Mouse (Mus musculus) MEL (cell line): ENCODE measurements around the gene Gal3st2b. TPM values are rescaled to one million over a fixed set of nuclear protein-coding genes. Genes with fewer than 3 reads are reported as not detected.
A peak's percentile ranks its signal among the peaks of the same experiment; 100 is the strongest.
"Not testable (repeated sequence)": the region's sequence is repeated elsewhere in the genome, so short reads cannot be mapped to it uniquely, and the experiment has no call there.

Source experiments
- DNase-seq: peaks from one replicate; pipeline ENCODE4 v3.0.0; 2011; ENCODE audit warnings: low read depth, low spot score
- H3K27ac ChIP-seq: 2 replicates; pipeline ENCODE4 v1.5.1; 2012; ENCODE audit warnings: low read depth, mild to moderate bottlenecking, control low read depth, low read length, moderate library complexity; ENCODE audit not compliant: control insufficient read depth
- H3K27me3 ChIP-seq, 2 experiments: fragments of 150-350 bp in 1 of 2; sonication (generic) in 1 of 2; 2 replicates each; pipeline ENCODE4 v1.6.1; 2012; ENCODE audit warnings: low read length in 2 of 2, mild to moderate bottlenecking in 2 of 2, improper control_type of control experiment in 1 of 2, moderate library complexity in 1 of 2; ENCODE audit not compliant: insufficient read depth in 2 of 2, control insufficient read depth in 1 of 2
- H3K36me3 ChIP-seq, 2 experiments: 2 replicates each; pipeline ENCODE4 v1.6.1; 2012 to 2014; ENCODE audit warnings: low read length in 2 of 2, improper control_type of control experiment in 1 of 2, inconsistent platforms in 1 of 2, mild to moderate bottlenecking in 1 of 2; ENCODE audit not compliant: insufficient read depth in 2 of 2, control insufficient read depth in 1 of 2
- H3K4me1 ChIP-seq, 2 experiments: fragments of 150-350 bp in 1 of 2; sonication (generic) in 1 of 2; 2 replicates each; pipeline ENCODE4 v1.6.1; 2012; ENCODE audit warnings: low read length in 2 of 2, improper control_type of control experiment in 1 of 2, mild to moderate bottlenecking in 1 of 2; ENCODE audit not compliant: insufficient read depth in 2 of 2, control insufficient read depth in 1 of 2
- H3K4me3 ChIP-seq, 2 experiments: fragments of 150-350 bp in 1 of 2; sonication (generic) in 1 of 2; 2 replicates each; pipeline ENCODE4 v1.5.1; 2012; ENCODE audit warnings: low read depth in 2 of 2, low read length in 2 of 2, mild to moderate bottlenecking in 2 of 2, moderate library complexity in 2 of 2, control low read depth in 1 of 2, improper control_type of control experiment in 1 of 2; ENCODE audit not compliant: control insufficient read depth in 1 of 2, insufficient read depth in 1 of 2
- H3K79me2 ChIP-seq: 2 replicates; pipeline ENCODE4 v1.6.1; 2012; ENCODE audit warnings: mild to moderate bottlenecking, low read length, moderate library complexity; ENCODE audit not compliant: control insufficient read depth, poor library complexity, insufficient read depth
- H3K9ac ChIP-seq: 2 replicates; pipeline ENCODE4 v1.6.1; 2012; ENCODE audit warnings: low read depth, mild to moderate bottlenecking, control low read depth, low read length, moderate library complexity; ENCODE audit not compliant: control insufficient read depth, poor library complexity, severe bottlenecking
- H3K9me3 ChIP-seq: fragments of 150-350 bp; sonication (generic); replicated peaks from 2 replicates; pipeline ENCODE4 v1.6.1; 2012; ENCODE audit warnings: mild to moderate bottlenecking, low read length, improper control_type of control experiment, moderate library complexity; ENCODE audit not compliant: insufficient read depth
- EP300 ChIP-seq, 2 experiments: IDR thresholded peaks; 2 replicates each; pipeline ENCODE4 v1.6.1; 2011; ENCODE audit warnings: improper control_type of control experiment in 2 of 2, low read length in 2 of 2, low read depth in 1 of 2, mild to moderate bottlenecking in 1 of 2
- SIN3A ChIP-seq: IDR thresholded peaks from 2 replicates; pipeline ENCODE4 v1.6.1; 2012; ENCODE audit warnings: low read length, improper control_type of control experiment, inconsistent platforms
- TCF12 ChIP-seq: IDR thresholded peaks from 2 replicates; pipeline ENCODE4 v1.6.1; 2014; ENCODE audit warnings: low read depth, mild to moderate bottlenecking, inconsistent platforms, low read length, improper control_type of control experiment, moderate library complexity
- polyA plus RNA-seq, 2 experiments: library from polyadenylated mRNA; stranded (reverse) in 1 of 2; unstranded in 1 of 2; fragments of >175 nt in 1 of 2; fragments of >200 nt in 1 of 2; gene quantifications; 2 replicates each; pipeline versions ENCODE4 v1.2.1 to v1.2.4; 2012; ENCODE audit warnings: low replicate concordance in 2 of 2, low read depth in 1 of 2; ENCODE audit not compliant: insufficient read length in 2 of 2, insufficient read depth in 1 of 2, missing spikeins in 1 of 2
- total RNA-seq: library from RNA; depleted of rRNA; stranded (reverse); fragments of 300-350 nt; gene quantifications from 2 replicates; pipeline ENCODE4 v1.2.3, GENCODE M21; 2012

Gene Gal3st2b
- total and polyA plus RNA-seq, 3 experiments, result 0.14 TPM; not detected in 2

GRCm38 (mm10) chr1:93922609-93923008, 4.5 kb downstream of the Gal3st2b start:
- H3K36me3 ChIP-seq, result peaks cover 0 to 14% of the 10 kb centered on the region in 2 experiments; a peak in 2 of 4 replicates
- H3K9ac ChIP-seq, result peak overlapping the region; percentile 3; the same call in 1 of the 2 replicates
- not testable (repeated sequence) for H3K79me2 ChIP-seq, H3K9me3 ChIP-seq, H3K27me3 ChIP-seq
- DNase-seq, result peak; percentile 49
- peak overlapping the region; percentile 14; the same call in 1 of the 2 replicates for H3K27ac ChIP-seq
- 0 out of 4 replicates have a peak overlapping the region, but pooled peaks of 1 of the 2 experiments have one; percentile 12 for H3K4me3 ChIP-seq
- peaks cover 10 to 23% of the 10 kb centered on the region in 2 experiments for H3K4me1 ChIP-seq

GRCm38 (mm10) chr1:93923098-93923497, 5.0 kb downstream of the Gal3st2b start:
- H3K79me2 ChIP-seq, H3K4me3 ChIP-seq, H3K9me3 ChIP-seq, H3K27me3 ChIP-seq: not testable (repeated sequence)
- TF ChIP-seq TCF12 (peak; percentile 43; the same call in 1 of the 2 replicates), EP300 (IDR thresholded peaks at IDR 0.05; ENCODE audit: low read depth in 1 of 2, low read length in 2 of 2) (peak in 1 of 2 experiments; percentile 27; a peak in 1 of 4 replicates), SIN3A (0 out of 2 replicates have a peak, but pooled peaks have one; percentile 25)
- DNase-seq, result peak; percentile 57
- peaks cover 0 to 11% of the 10 kb centered on the region in 2 experiments; a peak in 2 of 4 replicates for H3K36me3 ChIP-seq
- H3K4me1 ChIP-seq, result peaks cover 5 to 19% of the 10 kb centered on the region in 2 experiments
- H3K9ac ChIP-seq, result peak overlapping the region; percentile 18; the same call in 1 of the 2 replicates
- H3K27ac ChIP-seq, result peak overlapping the region; percentile 14; the same call in 1 of the 2 replicates

- not testable (repeated sequence) for DNase-seq, H3K79me2 ChIP-seq, H3K27ac ChIP-seq
These were observed 17.3 kb downstream of the Gal3st2b start for GRCm38 (mm10) chr1:93935378-93935777.

GRCm38 (mm10) chr1:93937807-93938206, 19.7 kb downstream of the Gal3st2b start:
- not testable (repeated sequence) for H3K27me3 ChIP-seq, H3K27ac ChIP-seq, H3K4me3 ChIP-seq, H3K4me1 ChIP-seq, H3K36me3 ChIP-seq, H3K9me3 ChIP-seq, H3K9ac ChIP-seq, DNase-seq, H3K79me2 ChIP-seq

More at GRCm38 (mm10) chr1:93935378-93935777, 17.3 kb downstream of the Gal3st2b start:
- not testable (repeated sequence) for H3K9me3 ChIP-seq, H3K4me3 ChIP-seq, H3K27me3 ChIP-seq, H3K4me1 ChIP-seq, H3K36me3 ChIP-seq, H3K9ac ChIP-seq

GRCm38 (mm10) chr1:93938415-93938814, 20.3 kb downstream of the Gal3st2b start:
- H3K4me1 ChIP-seq, H3K4me3 ChIP-seq, H3K27ac ChIP-seq, H3K9ac ChIP-seq, DNase-seq, H3K27me3 ChIP-seq, H3K79me2 ChIP-seq, H3K36me3 ChIP-seq, H3K9me3 ChIP-seq: not testable (repeated sequence)

GRCm38 (mm10) chr1:93949087-93949486, 31.0 kb downstream of the Gal3st2b start:
- not testable (repeated sequence) for H3K4me1 ChIP-seq, H3K27ac ChIP-seq, H3K27me3 ChIP-seq, H3K4me3 ChIP-seq, H3K79me2 ChIP-seq, DNase-seq, H3K9me3 ChIP-seq, H3K36me3 ChIP-seq, H3K9ac ChIP-seq

- H3K9ac ChIP-seq, H3K4me1 ChIP-seq, H3K9me3 ChIP-seq, H3K27ac ChIP-seq, DNase-seq, H3K4me3 ChIP-seq, H3K36me3 ChIP-seq, H3K79me2 ChIP-seq, H3K27me3 ChIP-seq: not testable (repeated sequence)
These were observed 48.4 kb downstream of the Gal3st2b start for GRCm38 (mm10) chr1:93966489-93966888.
